Mouse (Mus musculus) heart, adult 2 months (tissue): Measurements from ENCODE around the gene Ndufv3. TPM values are rescaled to one million over a fixed set of nuclear protein-coding genes. Genes with fewer than 3 reads are reported as not detected.
A peak's percentile ranks its signal among the peaks of the same experiment; 100 is the strongest.

Experiments
- DNase-seq, 2 experiments: peaks; one replicate each; pipeline ENCODE4 v3.0.0; 2021
- H3K27ac ChIP-seq: fragments of 200-600 bp; 2 replicates; pipeline ENCODE4 v1.8.1; 2022
- H3K27me3 ChIP-seq: fragments of 200-500 bp; 2 replicates; pipeline ENCODE4 v1.6.1; 2012; ENCODE audit warnings: mild to moderate bottlenecking, low read length, inconsistent platforms, mixed read lengths; ENCODE audit not compliant: control insufficient read depth, insufficient read depth
- H3K36me3 ChIP-seq: fragments of 200-500 bp; 2 replicates; pipeline ENCODE4 v1.6.1; 2012; ENCODE audit warnings: low read length, inconsistent platforms; ENCODE audit not compliant: control insufficient read depth, insufficient read depth
- H3K4me1 ChIP-seq: fragments of 200-500 bp; 2 replicates; pipeline ENCODE4 v1.6.1; 2011; ENCODE audit warnings: low read length; ENCODE audit not compliant: control insufficient read depth, insufficient read depth
- H3K4me3 ChIP-seq: fragments of 200-600 bp; 2 replicates; pipeline ENCODE4 v1.8.1; 2022
- H3K79me2 ChIP-seq: fragments of 200-500 bp; replicated peaks from 2 replicates; pipeline ENCODE4 v1.6.1; 2012; ENCODE audit warnings: mild to moderate bottlenecking, inconsistent platforms, low read length, moderate library complexity, mixed read lengths; ENCODE audit not compliant: control insufficient read depth, insufficient read depth
- H3K9ac ChIP-seq: fragments of 200-500 bp; 2 replicates; pipeline ENCODE4 v1.6.1; 2012; ENCODE audit warnings: low read depth, mild to moderate bottlenecking, control low read depth, inconsistent platforms, low read length, mixed read lengths
- CTCF ChIP-seq: fragments of 200-600 bp; IDR thresholded peaks from 2 replicates; pipeline ENCODE4 v1.8.1; 2022; ENCODE audit warnings: antibody characterized with exemption, mild to moderate bottlenecking, moderate library complexity
- EP300 ChIP-seq: fragments of 200-500 bp; IDR thresholded peaks from 2 replicates; pipeline ENCODE4 v1.6.1; 2011; ENCODE audit warnings: low read depth, low read length, control low read depth; ENCODE audit not compliant: insufficient read depth
- POLR2A ChIP-seq: fragments of 200-500 bp; IDR thresholded peaks from 2 replicates; pipeline ENCODE4 v1.6.1; 2011; ENCODE audit warnings: mild to moderate bottlenecking, low read depth, low read length, control low read depth; ENCODE audit not compliant: insufficient read depth
- WGBS: fragments of 180-500 bp; shearing (Covaris S2); methylation state at CpG from one replicate; pipeline ENCODE4 v1.1.7; 2018; 5-methylcytosine and 5-hydroxymethylcytosine counted together
- intact Hi-C: fragments of 180-260 bp; cut with DNase I; formaldehyde crosslinking; loops from one replicate; pipeline ENCODE4 v1.15.1; 2025
- polyA plus RNA-seq: library from polyadenylated mRNA; depleted of rRNA; stranded (reverse); fragments of >200 nt; gene quantifications from 2 replicates; pipeline ENCODE4 v1.2.3, GENCODE M21; 2012
- total RNA-seq, 2 experiments: library from RNA; stranded (reverse); gene quantifications; 2 replicates each; pipeline ENCODE4 v1.2.3; 2021

The Ndufv3 gene
- total and polyA plus RNA-seq, 3 experiments = 764 to 1,509 (median 1,326) TPM

DNA sequence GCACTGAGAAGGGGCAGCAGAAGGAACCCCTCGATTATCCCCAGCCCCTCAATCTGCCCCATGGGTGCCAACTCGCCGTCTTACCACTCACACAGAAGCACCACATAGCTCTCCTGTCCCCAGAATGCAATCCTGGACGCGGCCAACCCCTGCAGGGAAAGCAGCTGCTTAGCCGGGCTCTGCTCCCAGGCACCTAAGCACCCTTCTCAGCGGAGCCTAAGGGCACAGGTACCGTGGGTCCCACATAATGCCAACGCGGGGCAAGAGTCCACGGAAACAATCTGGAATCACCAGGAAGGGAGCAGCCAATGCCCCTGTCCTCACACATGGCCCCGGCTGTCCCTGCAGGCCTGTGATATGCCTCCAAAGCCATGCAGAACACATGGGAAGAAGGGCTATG, 20.2 kb upstream of the Ndufv3 start:
- no peak for DNase-seq
- Histone ChIP-seq H3K36me3 (no peaks in the 10 kb centered on the region), H3K4me1 (no peaks in the 10 kb centered on the region), H3K79me2 (no peaks in the 10 kb centered on the region), H3K27me3 (no peaks in the 10 kb centered on the region), H3K4me3 (no peak overlapping the region), H3K9ac (no peak overlapping the region), H3K27ac (no peak overlapping the region)
- TF ChIP-seq POLR2A = no peak
- no peak for TF ChIP-seq EP300
- WGBS = 94% methylated on average over 12 of the region's 12 CpGs
- intact Hi-C loops = no loop called here

DNA sequence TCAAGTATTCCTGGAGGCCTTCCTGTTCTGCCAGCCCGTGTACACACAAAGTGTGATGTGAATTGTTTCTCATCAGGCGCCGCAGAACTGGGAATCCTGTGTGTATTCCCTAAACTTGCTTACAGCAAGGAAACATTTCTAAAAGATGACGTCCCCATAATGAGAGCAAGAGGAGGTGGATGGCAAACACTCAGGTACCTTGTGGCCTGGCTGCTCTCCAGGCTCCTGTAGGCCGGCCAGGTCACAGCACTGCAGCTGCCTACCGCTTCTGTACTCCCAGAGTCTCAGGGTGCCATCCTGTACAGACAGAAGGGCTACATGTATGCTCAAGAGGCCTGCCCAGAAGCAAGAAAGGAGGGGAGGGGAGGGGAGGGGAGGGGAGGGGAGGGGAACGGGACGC, 19.5 kb upstream of the Ndufv3 start:
- TF ChIP-seq CTCF (no peak), EP300 (no peak), POLR2A (no peak)
- H3K4me1 ChIP-seq = no peaks in the 10 kb centered on the region
- no peaks in the 10 kb centered on the region for H3K79me2 ChIP-seq
- no peak overlapping the region for H3K27ac ChIP-seq
- DNase-seq = no peak
- H3K4me3 ChIP-seq = no peak overlapping the region
- intact Hi-C loops = no loop called here
- no peak overlapping the region for H3K9ac ChIP-seq
- H3K27me3 ChIP-seq = no peaks in the 10 kb centered on the region
- H3K36me3 ChIP-seq = no peaks in the 10 kb centered on the region
- 89% methylated on average over 8 of the region's 8 CpGs for WGBS

DNA sequence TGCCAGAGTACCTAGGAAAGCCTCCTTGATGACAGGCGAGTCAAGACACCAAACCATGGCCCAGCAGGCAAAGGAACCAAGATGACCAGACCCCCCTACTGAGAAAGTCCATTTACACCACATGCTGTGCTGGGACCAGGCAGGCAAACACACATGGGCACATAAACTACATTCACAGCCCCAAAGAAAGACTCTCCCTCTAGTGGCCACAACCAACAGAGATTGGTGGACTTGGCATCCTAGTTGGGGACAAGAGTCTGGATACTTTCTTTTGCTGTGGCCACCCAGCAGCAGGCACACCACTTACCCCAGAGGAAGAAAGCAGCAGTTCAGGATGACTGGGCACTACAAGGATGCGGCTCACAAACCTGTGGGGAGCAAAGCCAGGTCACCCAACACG, 19.0 kb upstream of the Ndufv3 start:
- no peak for TF ChIP-seq POLR2A
- peak; percentile 38 for TF ChIP-seq CTCF
- 87% methylated on average over 3 of the region's 3 CpGs for WGBS
- Histone ChIP-seq H3K4me3 (no peak overlapping the region), H3K4me1 (no peaks in the 10 kb centered on the region), H3K36me3 (no peaks in the 10 kb centered on the region), H3K27me3 (no peaks in the 10 kb centered on the region), H3K9ac (no peak overlapping the region), H3K27ac (no peak overlapping the region), H3K79me2 (no peaks in the 10 kb centered on the region)
- DNase-seq = no peak
- intact Hi-C loops = no loop called here

DNA sequence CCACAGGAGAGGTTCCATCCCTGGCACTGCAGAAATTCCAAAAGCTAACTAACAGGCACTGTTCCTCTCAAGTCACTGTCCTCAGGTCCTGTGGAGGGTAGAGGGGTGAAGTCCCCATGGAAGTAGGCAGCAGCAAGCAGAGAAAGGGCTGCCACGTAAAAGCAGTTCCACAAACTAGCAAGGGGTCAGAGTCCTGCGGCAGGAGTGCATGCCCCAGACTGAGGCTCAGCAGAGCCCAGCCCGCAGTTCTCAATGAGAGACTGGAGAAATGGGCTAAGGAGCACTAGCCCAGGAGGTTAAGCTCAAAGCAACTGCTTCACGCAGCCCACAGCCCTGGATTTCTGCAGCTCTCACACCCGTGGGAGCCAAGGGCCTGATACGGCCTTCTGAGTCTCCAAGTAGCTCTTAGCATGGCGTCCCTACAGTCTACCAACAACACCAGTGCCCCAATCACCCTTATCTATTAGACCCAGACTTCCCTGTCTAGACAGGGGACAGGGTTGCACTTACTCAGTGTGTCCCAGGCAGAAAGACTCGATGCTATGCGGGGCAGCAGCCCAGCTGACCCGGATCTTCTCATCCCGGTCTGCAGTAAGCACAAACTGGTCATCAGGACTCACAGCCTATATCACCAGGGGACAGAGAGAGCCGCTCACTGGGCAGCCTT, 17.5 kb upstream of the Ndufv3 start:
- TF ChIP-seq CTCF (no peak), EP300 (no peak), POLR2A (no peak)
- 86% methylated on average over 12 of the region's 12 CpGs for WGBS
- H3K4me3 ChIP-seq = no peak overlapping the region
- H3K4me1 ChIP-seq = no peaks in the 10 kb centered on the region
- H3K27me3 ChIP-seq = no peaks in the 10 kb centered on the region
- DNase-seq = no peak
- H3K36me3 ChIP-seq = no peaks in the 10 kb centered on the region
- H3K79me2 ChIP-seq = no peaks in the 10 kb centered on the region
- no peak overlapping the region for H3K27ac ChIP-seq
- intact Hi-C loops = no loop called here
- H3K9ac ChIP-seq = no peak overlapping the region

DNA sequence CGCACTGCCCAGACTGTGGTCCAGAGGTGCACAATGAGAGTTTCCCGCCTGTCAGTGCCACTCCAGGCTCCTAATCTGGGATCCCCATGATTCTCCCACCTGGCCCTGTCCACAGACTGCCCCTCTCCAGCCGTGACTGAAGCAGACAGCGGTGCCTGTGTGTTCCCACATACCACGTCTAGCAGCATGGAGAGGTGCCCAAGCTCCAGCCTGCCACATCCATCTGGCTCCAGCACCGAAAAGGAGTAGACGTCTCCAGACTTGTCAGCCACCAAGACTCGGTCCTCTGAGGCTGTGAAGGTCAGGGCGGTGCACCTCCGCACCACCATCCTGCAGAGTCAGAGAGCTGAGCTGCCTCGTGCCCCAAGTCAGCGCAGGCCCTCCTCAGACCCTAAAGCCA, 16.6 kb upstream of the Ndufv3 start:
- DNase-seq = no peak
- intact Hi-C loops = no loop called here
- Histone ChIP-seq H3K36me3 (no peaks in the 10 kb centered on the region), H3K4me1 (no peaks in the 10 kb centered on the region), H3K27ac (no peak overlapping the region), H3K4me3 (no peak overlapping the region), H3K79me2 (no peaks in the 10 kb centered on the region), H3K9ac (no peak overlapping the region), H3K27me3 (no peaks in the 10 kb centered on the region)
- WGBS = 94% methylated on average over 12 of the region's 12 CpGs
- TF ChIP-seq CTCF (no peak), EP300 (no peak), POLR2A (no peak)

DNA sequence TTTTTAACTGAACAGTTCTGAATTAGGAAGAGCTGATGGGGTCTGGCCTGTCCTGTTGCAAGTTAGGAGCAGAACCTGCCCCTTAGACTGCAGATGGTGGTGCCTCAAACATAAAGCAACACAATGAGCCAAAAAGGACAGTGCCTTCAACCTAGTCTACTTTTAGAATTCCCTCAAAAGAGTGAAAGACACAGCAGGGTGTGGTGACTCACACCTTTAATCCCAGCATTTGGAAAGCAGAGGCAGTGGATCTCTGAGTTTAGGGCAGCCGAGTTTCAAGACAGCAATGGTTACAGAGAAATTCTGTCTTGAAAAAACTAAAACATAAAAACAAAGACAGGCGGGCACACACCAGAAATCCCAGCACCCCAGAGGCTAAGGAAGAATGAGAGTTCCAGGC, 16.0 kb upstream of the Ndufv3 start:
- TF ChIP-seq CTCF (no peak), EP300 (no peak), POLR2A (no peak)
- Histone ChIP-seq H3K36me3 (no peaks in the 10 kb centered on the region), H3K4me3 (no peak overlapping the region), H3K79me2 (no peaks in the 10 kb centered on the region), H3K9ac (no peak overlapping the region), H3K4me1 (no peaks in the 10 kb centered on the region), H3K27me3 (no peaks in the 10 kb centered on the region), H3K27ac (no peak overlapping the region)
- DNase-seq = no peak
- intact Hi-C loops = no loop called here
- WGBS = 92% methylated on average over 2 of the region's 2 CpGs
